Mouse (Mus musculus) liver, adult 2 months (tissue): ENCODE measurements at regions not wholly inside any gene's neighbourhood (a gene's known extent, or its start where the extent isn't known, plus 50 kb on each side); places are given as distances from the start of the nearest gene placed in this dataset.

ENCODE experiments used
- CTCF ChIP-seq: fragments of 200-500 bp; IDR thresholded peaks from 2 replicates; pipeline ENCODE4 v1.5.1; 2011; ENCODE audit warnings: low read depth, low read length, control low read depth
- POLR2A ChIP-seq: fragments of 200-500 bp; IDR thresholded peaks from 2 replicates; pipeline ENCODE4 v1.6.1; 2011; ENCODE audit warnings: low read length, control low read depth; ENCODE audit not compliant: insufficient read depth; ENCODE audit errors: extremely low read depth

DNA sequence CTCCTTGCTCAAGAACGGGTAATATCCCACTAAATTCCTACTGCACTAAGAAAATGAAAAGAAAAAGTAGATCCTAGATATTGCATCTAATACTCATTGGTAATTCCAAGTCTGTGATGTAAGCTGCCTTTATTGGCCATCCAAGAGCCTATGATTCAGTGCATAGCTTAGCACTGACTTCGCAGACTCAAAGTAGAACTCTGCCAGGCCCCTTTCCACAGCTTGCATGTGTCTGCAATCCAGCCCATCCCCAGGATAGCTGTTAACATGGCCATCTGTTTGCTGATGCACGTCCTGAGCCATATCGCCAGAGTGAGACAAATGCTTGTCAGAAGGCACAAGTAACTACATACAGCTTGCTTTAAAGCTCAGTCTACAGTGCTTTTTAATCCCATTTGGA is 72.3 kb upstream of the Agr3 start:
- no peak for TF ChIP-seq CTCF
- no peak for TF ChIP-seq POLR2A
